Mouse (Mus musculus) CH12.LX (cell line): ENCODE results near the gene Tgm2.

Source experiments
- CTCF ChIP-seq, 2 experiments: IDR thresholded peaks in 1 of 2; conservative IDR thresholded peaks in 1 of 2; 2 replicates each; pipeline ENCODE4 v1.5.1; 2011 to 2012; ENCODE audit warnings: low read depth in 2 of 2, low read length in 2 of 2, improper control_type of control experiment in 1 of 2, inconsistent platforms in 1 of 2, mild to moderate bottlenecking in 1 of 2, moderate library complexity in 1 of 2
- E2F4 ChIP-seq: IDR thresholded peaks from 2 replicates; pipeline ENCODE4 v1.6.1; 2011; ENCODE audit warnings: low read depth, low read length, improper control_type of control experiment; ENCODE audit not compliant: insufficient replicate concordance
- ELF1 ChIP-seq: IDR thresholded peaks from 2 replicates; pipeline ENCODE4 v1.6.1; 2014; ENCODE audit warnings: low read depth, mild to moderate bottlenecking, inconsistent platforms, low read length, improper control_type of control experiment
- EP300 ChIP-seq: IDR thresholded peaks from 2 replicates; pipeline ENCODE4 v1.6.1; 2011; ENCODE audit warnings: low read length, improper control_type of control experiment
- HCFC1 ChIP-seq: IDR thresholded peaks from 2 replicates; pipeline ENCODE4 v1.6.1; 2012; ENCODE audit warnings: low read depth, mild to moderate bottlenecking, inconsistent platforms, low read length, improper control_type of control experiment
- MAFK ChIP-seq: IDR thresholded peaks from 2 replicates; pipeline ENCODE4 v1.6.1; 2011; ENCODE audit warnings: low read length, improper control_type of control experiment; ENCODE audit not compliant: insufficient replicate concordance
- MEF2A ChIP-seq: IDR thresholded peaks from 2 replicates; pipeline ENCODE4 v1.6.1; 2014; ENCODE audit warnings: low read depth, mild to moderate bottlenecking, inconsistent platforms, low read length, improper control_type of control experiment, borderline replicate concordance
- POLR2A ChIP-seq: IDR thresholded peaks from 2 replicates; pipeline ENCODE4 v1.6.1; 2011; ENCODE audit warnings: low read depth, mild to moderate bottlenecking, improper control_type of control experiment, low read length
- POLR2AphosphoS2 ChIP-seq: IDR thresholded peaks from 2 replicates; pipeline ENCODE4 v1.6.1; 2011; ENCODE audit warnings: low read depth, low read length, improper control_type of control experiment
- UBTF ChIP-seq: IDR thresholded peaks from 2 replicates; pipeline ENCODE4 v1.6.1; 2012; ENCODE audit warnings: low read depth, mild to moderate bottlenecking, inconsistent platforms, low read length, improper control_type of control experiment, moderate library complexity

DNA sequence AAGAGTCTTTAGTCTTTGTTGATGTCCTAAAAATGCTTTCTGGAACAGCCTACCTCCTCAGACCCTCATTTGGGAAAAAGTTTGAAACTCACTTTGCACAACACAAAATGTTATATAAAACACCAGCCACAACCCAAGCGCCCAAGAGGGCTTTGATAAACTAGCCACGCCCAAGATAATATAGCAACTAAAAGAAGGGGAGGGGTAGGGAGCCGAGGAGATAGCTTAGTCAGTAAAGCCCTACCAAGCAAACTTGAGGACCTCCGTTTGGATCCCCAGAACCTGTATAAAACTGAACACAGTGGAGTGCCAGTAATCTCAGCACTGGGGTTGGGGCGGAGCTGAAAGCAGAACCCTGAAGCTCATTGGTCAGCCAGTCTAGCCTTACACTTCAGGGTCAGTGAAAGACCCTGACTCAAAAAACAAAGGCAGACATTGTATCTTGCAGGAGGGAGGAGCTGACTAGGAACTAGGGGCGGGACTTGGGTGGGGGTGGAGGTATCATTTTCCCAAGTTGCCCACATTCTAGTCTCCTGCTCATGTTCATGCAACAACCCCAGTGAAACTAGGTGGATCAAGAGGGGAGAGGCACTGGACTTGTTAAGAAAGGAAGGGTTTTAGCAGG is 6.6 kb upstream of the Tgm2 start:
- TF ChIP-seq HCFC1 (no peak), CTCF (conservative IDR thresholded peaks at IDR 0.05 in 1 of 2, IDR thresholded peaks at IDR 0.05 in 1 of 2; ENCODE audit: low read depth in 2 of 2, low read length in 2 of 2) (no peak), POLR2A (no peak), MAFK (no peak), POLR2AphosphoS2 (no peak), E2F4 (no peak), UBTF (no peak), MEF2A (no peak), EP300 (no peak), ELF1 (no peak)
